Mouse (Mus musculus) gastrocnemius, postnatal 4 days (tissue): ENCODE results near the gene Olfr560. TPM values are rescaled to one million over a fixed set of nuclear protein-coding genes. Genes with fewer than 3 reads are reported as not detected.

ENCODE experiments used
- DNase-seq, 2 experiments: peaks; one replicate each; pipeline ENCODE4 v3.0.0; 2021 to 2022; ENCODE audit warnings: low spot score in 2 of 2, mixed read lengths in 2 of 2
- long read RNA-seq, 2 experiments: library from polyadenylated mRNA; stranded (forward); transcript quantifications; one replicate each; pipeline ENCODE4 v2.0.0; 2021
- total RNA-seq, 2 experiments: library from RNA; stranded (reverse); gene quantifications; 2 replicates each; pipeline ENCODE4 v1.2.3; 2021

Olfr560 gene
- under 1 TPM in 1 of 2 experiments, not detected in 1; 0.17 TPM for total RNA-seq
- long read RNA-seq, experiment 1, result 0 reads
- long read RNA-seq, experiment 2, result 0 reads

DNA sequence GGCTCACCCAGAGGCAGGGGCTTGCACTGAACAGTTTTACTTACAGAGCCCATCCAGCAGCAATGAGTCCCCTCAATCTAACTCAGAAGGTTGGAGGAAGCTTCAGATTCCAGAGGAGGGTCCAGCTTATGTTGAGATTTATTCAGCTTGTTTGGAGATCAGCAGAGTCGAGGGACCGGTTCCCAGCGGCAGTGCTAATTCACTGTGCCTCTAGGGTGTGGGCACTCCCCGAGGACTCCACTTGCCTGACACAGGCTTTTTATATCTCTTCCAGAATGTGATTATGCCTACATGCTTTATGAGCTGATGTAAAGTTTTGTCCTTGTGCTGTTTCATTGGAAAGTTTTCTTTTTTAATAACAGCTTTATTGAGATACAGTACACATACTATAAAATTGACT is at the start of gene Olfr560, which contains the start of gene Olfr78:
Gene Olfr560 (minus strand): TSS at position 101 of the 400 bp plus-strand sequence.
Gene Olfr78 (minus strand): TSS at position 206 of the 400 bp plus-strand sequence.
- no peak for DNase-seq

DNA sequence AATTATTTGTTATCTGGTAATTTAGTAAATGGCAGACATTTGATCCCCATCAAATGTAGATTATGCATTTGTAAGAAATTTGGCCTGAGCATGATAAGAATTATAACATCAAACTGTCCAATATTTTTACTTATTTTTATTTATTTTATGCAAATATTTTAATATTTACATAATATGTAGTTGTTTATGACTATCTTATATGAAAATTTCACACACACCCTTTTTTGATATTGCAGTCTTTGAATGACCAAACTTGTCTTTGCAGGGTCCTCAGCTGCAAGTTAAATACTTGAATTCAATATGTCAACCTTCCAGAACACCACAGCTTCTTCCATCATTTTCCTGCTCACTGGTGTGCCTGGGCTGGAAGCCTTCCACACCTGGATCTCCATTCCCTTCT is 44.0 kb upstream of the Olfr560 start, which contains the start of gene Olfr564:
Gene Olfr564 (plus strand): TSS at position 301 of the 400 bp plus-strand sequence.
- no peak for DNase-seq

DNA sequence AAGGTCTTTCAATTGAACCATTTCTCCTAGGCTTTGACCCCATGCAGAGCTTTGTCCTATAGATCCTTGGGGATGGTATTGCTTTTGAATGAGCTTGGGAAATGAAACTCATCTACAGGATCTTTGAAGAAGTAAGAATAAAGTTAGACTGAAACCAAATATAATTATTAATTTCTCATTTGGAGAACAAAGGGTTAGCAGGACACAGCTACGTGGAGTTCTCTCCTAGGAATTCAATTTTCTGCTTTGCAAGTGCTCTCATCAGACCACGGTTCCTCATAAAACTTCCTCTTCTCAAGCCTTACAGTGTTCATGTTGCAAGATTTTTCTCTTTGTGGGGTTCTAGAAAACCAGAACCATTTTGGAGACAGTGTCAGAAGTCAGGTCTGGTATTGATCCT is 11.8 kb upstream of the Olfr560 start, which contains the start of gene Olfr561:
Gene Olfr561 (plus strand): TSS at position 301 of the 400 bp plus-strand sequence.
- DNase-seq, result no peak

DNA sequence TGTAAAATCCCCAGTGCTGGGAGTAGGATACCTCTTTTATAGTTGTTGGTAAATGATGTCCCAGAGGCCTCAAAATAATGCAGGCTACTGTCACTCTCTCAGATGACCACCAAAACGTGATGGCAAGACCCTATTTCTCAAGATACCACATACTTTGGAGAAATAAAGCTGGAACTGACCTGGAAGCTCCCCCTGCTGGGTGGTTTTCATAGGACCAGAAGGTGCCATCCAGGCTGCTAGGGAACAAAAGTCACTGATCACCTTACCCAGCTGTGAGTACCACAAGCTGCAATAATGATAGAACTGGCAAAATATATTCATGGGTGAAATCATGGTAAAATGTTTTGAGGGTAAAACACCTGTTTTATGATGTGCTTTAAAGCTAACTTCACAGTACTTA is 7.1 kb downstream of the Olfr560 start:
- no peak for DNase-seq

DNA sequence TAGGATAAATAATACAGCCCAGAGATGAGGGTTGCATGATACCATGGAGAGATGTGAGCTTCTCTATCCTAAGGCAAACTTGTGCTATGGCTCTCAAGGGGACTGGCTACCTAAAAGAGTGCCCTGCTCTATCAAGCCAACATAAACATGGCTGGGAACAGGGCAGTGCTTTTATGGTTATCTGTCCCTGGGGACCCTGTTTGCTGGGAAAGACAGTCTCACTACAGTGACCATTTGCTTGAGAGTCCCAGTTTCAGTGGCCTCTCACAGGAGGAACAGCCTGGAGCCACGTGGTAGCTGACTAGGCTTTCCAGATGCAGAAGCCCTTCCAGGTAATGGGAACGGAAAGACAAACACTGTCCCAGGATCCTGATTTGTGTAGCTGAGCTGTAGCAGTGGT is 21.5 kb downstream of the Olfr560 start:
- DNase-seq, result no peak

DNA sequence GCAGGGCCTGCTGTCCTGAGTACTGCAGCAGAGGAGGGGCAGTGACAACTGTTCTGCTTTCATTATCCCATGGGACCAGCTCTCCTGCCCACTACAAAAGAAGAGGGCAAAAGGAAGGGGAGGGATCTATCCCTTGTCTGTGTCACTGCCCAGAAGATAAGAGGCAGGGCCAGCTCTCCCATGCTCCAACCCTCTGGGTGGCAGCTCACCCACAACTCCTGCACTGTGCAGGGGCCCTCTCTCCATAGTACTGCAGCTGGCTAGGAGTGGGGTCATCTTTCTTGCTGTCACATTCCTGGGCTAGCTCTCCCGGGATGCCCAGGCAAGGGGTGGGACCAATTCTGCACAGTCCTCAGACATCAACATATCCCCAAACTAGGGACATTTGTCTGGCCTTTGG is 25.4 kb downstream of the Olfr560 start:
- DNase-seq, result no peak

DNA sequence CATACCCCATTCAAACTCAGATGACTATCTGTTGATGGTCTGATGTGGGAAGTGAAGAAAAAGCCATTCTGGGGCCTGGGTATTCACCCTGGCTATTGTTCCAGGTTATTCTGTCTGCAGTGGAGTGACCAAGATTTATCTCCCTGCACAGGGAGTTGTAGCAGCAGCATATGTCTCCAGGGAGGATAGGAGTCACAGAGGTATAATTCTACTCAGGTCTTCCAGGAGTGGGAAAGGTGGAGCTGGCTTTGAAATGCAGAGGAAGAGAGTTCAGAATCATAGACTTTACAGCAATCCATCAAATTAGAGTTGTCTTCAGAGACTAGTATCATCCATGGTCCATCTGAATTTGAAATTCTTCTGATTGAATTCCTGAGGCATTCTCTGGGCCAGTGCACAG is 31.8 kb downstream of the Olfr560 start, which contains the start of gene Olfr559:
Gene Olfr559 (minus strand): TSS at position 101 of the 400 bp plus-strand sequence.
- no peak for DNase-seq

DNA sequence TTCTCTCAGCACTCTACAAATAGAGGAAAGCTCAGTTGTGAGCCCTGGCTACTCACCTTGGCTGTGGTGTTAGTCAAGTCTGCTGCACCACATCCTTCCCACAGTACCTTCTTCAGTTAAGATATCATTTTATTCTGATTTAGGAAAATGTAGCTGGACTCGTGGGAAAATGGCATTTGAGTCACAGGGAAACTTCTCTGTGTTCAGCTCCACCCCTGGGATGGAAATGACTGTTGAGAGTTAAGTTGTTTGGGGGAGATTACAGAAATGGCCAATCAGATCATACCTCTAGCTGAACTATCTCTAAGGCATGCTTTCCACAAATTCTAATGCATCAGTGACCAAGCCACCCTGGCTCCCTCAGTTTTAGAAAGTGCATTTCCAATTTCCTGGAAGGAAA is 40.2 kb downstream of the Olfr560 start, which contains the start of gene Olfr33:
Gene Olfr33 (minus strand): TSS at position 101 of the 400 bp plus-strand sequence.
- no peak for DNase-seq

DNA sequence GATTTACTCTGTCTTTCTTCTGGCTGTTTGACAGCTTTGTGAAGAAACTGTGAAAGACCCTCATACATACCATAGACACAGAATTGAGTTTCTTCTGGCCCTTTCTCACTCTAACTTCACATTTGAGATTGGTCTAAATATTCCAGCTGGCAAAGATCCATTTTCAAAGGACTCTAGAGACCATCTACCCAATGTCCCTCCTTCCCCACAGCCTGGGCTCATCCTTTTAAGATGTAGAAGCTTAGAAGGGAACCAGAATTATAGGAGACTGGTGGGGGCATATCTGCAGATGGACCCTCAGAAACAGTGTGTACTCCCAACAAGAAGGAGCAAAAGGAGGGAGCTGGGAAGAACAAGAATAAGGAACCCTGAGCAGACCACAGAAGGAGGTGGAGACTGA is 57.3 kb downstream of the Olfr560 start, which contains the start of gene Olfr558:
Gene Olfr558 (plus strand): TSS at position 301 of the 400 bp plus-strand sequence.
- DNase-seq, result no peak

Other genes with a start within 250 kb of the Olfr560 start
- not detected for gene Olfr547, start 224.6 kb downstream of the Olfr560 start, total RNA-seq
- gene Olfr548-ps1, start 218.5 kb downstream of the Olfr560 start, total RNA-seq, result not detected
- not detected for gene Olfr549, start 209.5 kb downstream of the Olfr560 start, total RNA-seq
- gene Trim21, start 193.9 kb downstream of the Olfr560 start, total RNA-seq, result 1 to 10 TPM; 4.7 to 6.4 TPM
- under 1 TPM in 1 of 2 experiments, not detected in 1; 0.10 TPM for gene Olfr550, start 187.9 kb downstream of the Olfr560 start, total RNA-seq
- gene Olfr551, start 167.5 kb downstream of the Olfr560 start, total RNA-seq, result not detected
- gene Olfr552, start 161.6 kb downstream of the Olfr560 start, total RNA-seq, result not detected
- gene Olfr553, start 141.1 kb downstream of the Olfr560 start, total RNA-seq, result not detected
- gene Olfr554, start 120.9 kb downstream of the Olfr560 start, total RNA-seq, result not detected
- not detected for gene Olfr555, start 100.5 kb downstream of the Olfr560 start, total RNA-seq
- gene Olfr556, start 94.5 kb downstream of the Olfr560 start, total RNA-seq, result not detected
- gene Trim68, start 72.0 kb downstream of the Olfr560 start, total RNA-seq, result 1 to 10 TPM; 7.2 to 9.0 TPM
- gene Olfr557, start 63.5 kb downstream of the Olfr560 start, total RNA-seq, result not detected
- 1 to 10 TPM; 3.3 to 5.2 TPM for gene Olfr558, start 57.2 kb downstream of the Olfr560 start, total RNA-seq
- gene Olfr33, start 40.3 kb downstream of the Olfr560 start, total RNA-seq, result not detected
- gene Olfr559, start 31.9 kb downstream of the Olfr560 start, total RNA-seq, result not detected
- 1 to 10 TPM in 1 of 2 experiments, under 1 TPM in 1; 0.83 to 1.9 TPM for gene Olfr78, start 105 bp upstream of the Olfr560 start, total RNA-seq
- gene Olfr561, start 11.9 kb upstream of the Olfr560 start, total RNA-seq, result under 1 TPM in 1 of 2 experiments, not detected in 1; 0.27 TPM
- not detected for gene Olfr564, start 44.1 kb upstream of the Olfr560 start, total RNA-seq
- gene Olfr566, start 99.4 kb upstream of the Olfr560 start, total RNA-seq, result not detected
- not detected for gene Olfr568, start 117.8 kb upstream of the Olfr560 start, total RNA-seq
- not detected for gene Olfr569, start 131.5 kb upstream of the Olfr560 start, total RNA-seq
- gene Olfr570, start 135.2 kb upstream of the Olfr560 start, total RNA-seq, result not detected
- gene Olfr571, start 158.2 kb upstream of the Olfr560 start, total RNA-seq, result not detected
- not detected for gene Olfr572, start 165.0 kb upstream of the Olfr560 start, total RNA-seq
- gene Olfr573-ps1, start 183.2 kb upstream of the Olfr560 start, total RNA-seq, result not detected
- not detected for gene Olfr574, start 189.1 kb upstream of the Olfr560 start, total RNA-seq
- not detected for gene Olfr575, start 199.4 kb upstream of the Olfr560 start, total RNA-seq
- gene Olfr576, start 203.3 kb upstream of the Olfr560 start, total RNA-seq, result not detected
- not detected for gene Olfr577, start 216.6 kb upstream of the Olfr560 start, total RNA-seq
- gene Olfr578, start 230.0 kb upstream of the Olfr560 start, total RNA-seq, result not detected